Mouse (Mus musculus): ENCODE results near the gene Lrrc74b.
"Not testable (repeated sequence)": the region's sequence is repeated elsewhere in the genome, so short reads cannot be mapped to it uniquely, and the experiment has no call there.

Lrrc74b gene

DNA sequence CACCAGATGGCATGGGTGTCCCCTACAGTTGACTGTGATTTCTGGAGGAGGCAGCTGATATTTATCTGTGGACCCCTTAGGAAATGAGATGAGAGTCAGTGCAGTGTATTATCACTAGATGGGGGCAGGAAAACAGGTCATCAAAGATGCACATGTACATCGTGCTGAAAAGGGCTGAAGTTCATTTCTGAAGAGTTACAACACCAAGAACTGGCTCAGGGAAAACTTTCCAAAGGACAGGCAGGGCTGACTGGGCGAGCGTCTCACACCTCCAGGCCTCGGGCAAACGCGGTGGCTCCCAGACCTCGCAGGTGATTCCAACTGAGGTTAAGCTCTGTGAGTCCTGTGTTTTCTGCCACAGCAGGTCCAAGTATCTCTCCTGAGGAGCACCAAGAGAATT, 8.2 kb downstream of the Lrrc74b start:
- no peak for ATAC-seq (ENCODE audit: low TSS enrichment)

DNA sequence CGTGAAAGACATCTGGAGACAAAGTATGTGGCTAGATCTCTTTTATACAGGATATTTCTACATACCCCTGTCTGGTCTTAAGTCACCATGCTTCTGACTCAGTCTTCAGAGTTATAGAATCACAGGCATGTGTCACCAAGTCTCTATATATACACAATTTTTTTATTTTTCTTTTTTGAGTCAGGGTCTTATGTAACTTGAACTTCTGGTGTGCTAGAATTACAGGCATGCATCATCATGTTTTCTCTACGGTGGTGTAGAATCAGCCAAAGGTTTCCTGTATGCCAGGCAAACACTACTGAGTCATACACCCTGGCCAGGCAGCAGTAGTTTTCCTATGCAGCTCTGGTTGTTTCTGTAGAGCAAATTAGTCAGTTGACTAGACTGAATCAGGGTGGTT, 18.4 kb downstream of the Lrrc74b start:
- peak; percentile 98 for ATAC-seq (ENCODE audit: low TSS enrichment)

GRCm38 (mm10) chr16:17536584-17536983, 24.5 kb downstream of the Lrrc74b start:
- ATAC-seq (ENCODE audit: low TSS enrichment), result no peak

- ATAC-seq (ENCODE audit: low TSS enrichment), result no peak
These were observed 28.2 kb downstream of the Lrrc74b start for GRCm38 (mm10) chr16:17532676-17533329.

- no peak for ATAC-seq (ENCODE audit: low TSS enrichment)
These were observed 28.8 kb downstream of the Lrrc74b start for GRCm38 (mm10) chr16:17532271-17532670.

GRCm38 (mm10) chr16:17530640-17531288, 30.3 kb downstream of the Lrrc74b start, which contains the start of gene Thap7:
Gene Thap7, minus strand, starts transcription at chr16:17531136.
- ATAC-seq (ENCODE audit: low TSS enrichment), result peak; percentile 90

DNA sequence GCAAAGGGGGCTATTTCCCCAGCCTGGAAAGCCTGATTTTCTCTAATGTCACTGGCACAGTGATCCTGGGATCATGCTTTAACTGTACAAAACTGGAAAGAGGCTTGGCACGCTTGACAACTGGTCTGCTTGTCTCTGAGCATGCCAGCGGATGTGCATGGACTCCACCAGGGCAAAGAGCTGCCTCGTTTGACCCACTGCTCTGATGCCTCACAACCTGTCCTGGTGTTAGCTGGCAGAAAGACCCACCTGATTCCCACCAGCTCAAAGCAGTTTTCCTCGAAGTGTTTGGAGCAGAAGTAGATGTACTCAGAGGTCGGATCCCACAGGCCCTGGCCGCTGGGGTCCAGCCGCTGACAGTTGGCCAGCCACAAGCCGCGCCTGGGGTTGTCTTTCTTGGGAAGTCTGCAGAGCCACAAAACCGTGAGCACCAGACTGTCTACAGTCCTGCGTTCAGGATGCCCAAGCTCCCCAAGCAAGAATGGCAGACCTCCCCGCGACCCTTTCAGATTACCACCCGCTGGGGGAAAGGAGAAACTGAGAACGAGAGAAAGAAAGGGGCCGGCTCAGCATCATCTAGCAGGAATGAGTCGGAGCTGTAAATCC, 31.0 kb downstream of the Lrrc74b start:
- ATAC-seq (ENCODE audit: low TSS enrichment), result no peak

- no peak for ATAC-seq (ENCODE audit: low TSS enrichment)
These were observed 32.8 kb downstream of the Lrrc74b start for GRCm38 (mm10) chr16:17528276-17528675.

GRCm38 (mm10) chr16:17527606-17528005, 33.4 kb downstream of the Lrrc74b start:
- ATAC-seq (ENCODE audit: low TSS enrichment), result no peak

DNA sequence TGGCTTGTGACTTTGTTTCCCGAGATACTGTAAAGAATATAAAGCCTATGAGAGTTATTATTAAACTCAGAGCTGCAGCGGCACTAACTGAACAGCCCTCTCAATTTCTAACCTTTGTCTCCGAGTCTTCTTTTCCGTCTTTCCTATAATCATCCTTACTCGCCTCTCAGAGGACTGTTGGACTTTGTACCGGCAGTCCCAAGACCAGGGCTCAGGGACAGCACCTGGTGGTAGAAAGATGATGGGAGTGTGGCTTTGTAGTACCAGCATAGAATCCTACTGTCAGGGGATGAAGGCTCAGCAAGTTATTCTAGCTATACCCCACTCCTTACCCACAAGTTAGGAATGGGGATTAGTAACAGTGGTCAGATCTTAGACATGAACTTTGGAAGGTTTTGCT, 34.8 kb downstream of the Lrrc74b start:
- no peak for ATAC-seq (ENCODE audit: low TSS enrichment)

- ATAC-seq (ENCODE audit: low TSS enrichment), result no peak
These were observed 35.5 kb downstream of the Lrrc74b start for GRCm38 (mm10) chr16:17525524-17525923.

- no peak for ATAC-seq (ENCODE audit: low TSS enrichment)
These were observed 36.9 kb downstream of the Lrrc74b start for GRCm38 (mm10) chr16:17524156-17524555.

- ATAC-seq (ENCODE audit: low TSS enrichment), result no peak
These were observed 42.1 kb downstream of the Lrrc74b start for GRCm38 (mm10) chr16:17518910-17519309.

GRCm38 (mm10) chr16:17511431-17511830, 49.6 kb downstream of the Lrrc74b start:
- ATAC-seq (ENCODE audit: low TSS enrichment), result no peak

DNA sequence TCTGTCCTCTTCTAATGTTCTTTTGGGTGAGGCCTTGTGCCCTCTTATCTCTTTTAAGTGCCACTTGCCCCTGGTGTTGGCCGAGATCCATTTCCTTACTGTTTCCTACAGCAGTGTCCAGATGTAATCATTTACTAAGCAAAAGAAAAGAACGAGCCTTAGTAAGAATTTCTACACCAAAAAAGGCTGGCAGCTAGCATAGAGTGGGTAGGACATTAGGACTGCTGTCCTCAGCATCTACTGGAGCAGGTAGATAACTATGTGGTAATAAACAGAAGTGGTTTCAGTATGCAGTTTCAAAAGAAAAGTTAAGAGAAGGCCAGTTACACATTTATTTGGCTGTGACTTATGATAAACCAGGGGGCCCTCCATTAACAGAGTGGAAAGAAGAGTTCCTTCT, 50.4 kb downstream of the Lrrc74b start:
- no peak for ATAC-seq (ENCODE audit: low TSS enrichment)

DNA sequence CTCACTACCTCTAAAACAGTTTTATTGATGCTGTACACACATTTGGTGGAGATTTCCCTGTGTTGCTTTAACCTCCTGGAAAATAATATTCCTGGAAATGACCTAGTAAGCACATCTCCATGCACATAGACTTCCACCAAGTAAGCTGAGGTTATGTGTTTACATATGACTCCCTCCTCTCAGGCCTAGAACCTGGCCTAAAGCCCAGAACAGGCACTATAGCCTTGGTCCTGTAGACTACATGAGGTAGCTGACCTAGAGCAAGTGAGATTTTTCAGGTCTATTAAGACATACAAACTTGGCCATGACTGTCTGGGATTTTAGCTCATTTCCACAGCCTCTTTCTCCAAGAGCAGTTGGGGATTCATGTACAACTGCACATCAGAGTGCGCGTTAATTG, 50.9 kb downstream of the Lrrc74b start:
- ATAC-seq (ENCODE audit: low TSS enrichment), result no peak

DNA sequence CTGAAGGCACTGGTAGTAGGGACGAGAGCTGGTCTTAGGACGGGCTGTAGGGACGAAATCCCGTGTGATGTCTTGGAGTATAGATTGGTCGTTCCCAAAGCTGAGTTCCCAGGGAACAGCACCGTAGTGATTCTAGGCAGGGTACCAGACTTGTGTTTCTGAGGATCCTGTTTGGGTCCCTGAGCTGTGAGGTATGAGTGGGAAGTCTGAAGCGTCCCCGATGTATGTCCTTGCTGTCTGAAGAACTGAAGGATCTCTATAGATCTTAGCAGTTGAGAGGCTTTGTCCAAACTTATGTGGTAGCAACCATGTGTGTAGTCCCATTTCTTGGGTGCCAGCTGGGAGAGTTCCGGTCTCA, 51.8 kb downstream of the Lrrc74b start:
- peak; percentile 17; the same call in 1 of the 2 replicates for ATAC-seq (ENCODE audit: low TSS enrichment)

DNA sequence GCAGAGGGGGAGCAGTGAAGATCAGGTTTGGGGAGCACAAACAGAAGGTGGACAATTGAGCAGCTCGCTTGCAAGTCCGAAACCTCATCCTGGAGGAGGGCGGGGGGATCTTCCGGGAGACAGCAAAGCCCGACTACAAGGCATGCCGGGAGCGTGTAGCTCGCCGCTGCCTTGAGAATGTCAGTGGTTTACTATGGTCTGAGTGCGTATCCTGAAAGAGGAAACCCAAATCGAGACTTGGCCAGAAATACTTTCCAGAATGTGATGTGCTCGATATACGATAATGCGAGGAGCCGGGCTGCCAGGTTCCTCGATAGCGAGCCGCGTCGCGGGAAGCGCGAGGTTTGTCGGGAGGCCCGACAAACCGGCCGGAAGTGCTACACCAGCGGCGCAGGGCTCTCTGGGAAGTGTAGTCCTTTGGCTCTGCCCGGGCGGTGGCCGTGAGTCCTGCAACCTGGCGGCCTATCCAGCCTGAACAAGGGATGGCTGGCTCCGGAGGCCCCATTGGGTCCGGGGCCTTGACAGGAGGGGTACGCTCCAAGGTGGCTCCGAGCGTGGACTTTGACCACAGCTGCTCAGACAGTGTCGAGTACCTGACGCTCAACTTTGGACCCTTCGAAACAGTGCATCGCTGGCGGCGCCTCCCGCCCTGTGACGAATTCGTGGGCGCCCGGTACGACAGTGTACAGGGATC, 52.4 kb downstream of the Lrrc74b start, which contains the start of gene Lztr1:
Gene Lztr1 (plus strand): TSS at position 143 of the 694 bp plus-strand sequence.
- ATAC-seq (ENCODE audit: low TSS enrichment), result peak; percentile 89

- not testable (repeated sequence) for ATAC-seq (ENCODE audit: low TSS enrichment)
These were observed 53.0 kb downstream of the Lrrc74b start for GRCm38 (mm10) chr16:17508031-17508430.

DNA sequence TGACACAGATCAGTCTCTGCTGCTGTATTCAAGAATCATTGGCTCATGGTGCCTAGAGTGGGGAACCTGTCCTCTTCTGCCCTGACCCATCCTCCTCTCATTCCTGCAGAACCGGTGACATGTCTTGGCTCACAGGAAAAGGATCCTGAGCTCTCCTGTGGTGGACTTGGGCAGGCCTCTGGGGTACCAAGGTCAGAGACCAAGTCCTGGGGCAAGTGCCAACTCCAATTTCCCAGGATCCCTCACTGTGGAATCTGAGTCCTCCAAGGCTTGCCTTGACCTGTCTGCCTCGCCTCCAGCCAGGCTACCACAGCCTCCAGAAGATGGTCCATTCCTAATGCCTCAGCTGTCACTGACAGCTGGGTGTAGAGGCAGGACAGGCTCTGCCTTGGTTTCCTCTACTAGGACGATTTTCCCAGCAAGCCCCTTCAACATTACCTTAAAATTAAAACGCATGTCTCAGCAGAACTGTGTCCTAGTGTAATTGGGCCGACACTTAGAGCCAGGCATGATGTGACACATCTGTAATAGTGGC, 54.0 kb downstream of the Lrrc74b start:
- no peak for ATAC-seq (ENCODE audit: low TSS enrichment)

GRCm38 (mm10) chr16:17502681-17503080, 58.4 kb downstream of the Lrrc74b start:
- peak; percentile 53 for ATAC-seq (ENCODE audit: low TSS enrichment)

DNA sequence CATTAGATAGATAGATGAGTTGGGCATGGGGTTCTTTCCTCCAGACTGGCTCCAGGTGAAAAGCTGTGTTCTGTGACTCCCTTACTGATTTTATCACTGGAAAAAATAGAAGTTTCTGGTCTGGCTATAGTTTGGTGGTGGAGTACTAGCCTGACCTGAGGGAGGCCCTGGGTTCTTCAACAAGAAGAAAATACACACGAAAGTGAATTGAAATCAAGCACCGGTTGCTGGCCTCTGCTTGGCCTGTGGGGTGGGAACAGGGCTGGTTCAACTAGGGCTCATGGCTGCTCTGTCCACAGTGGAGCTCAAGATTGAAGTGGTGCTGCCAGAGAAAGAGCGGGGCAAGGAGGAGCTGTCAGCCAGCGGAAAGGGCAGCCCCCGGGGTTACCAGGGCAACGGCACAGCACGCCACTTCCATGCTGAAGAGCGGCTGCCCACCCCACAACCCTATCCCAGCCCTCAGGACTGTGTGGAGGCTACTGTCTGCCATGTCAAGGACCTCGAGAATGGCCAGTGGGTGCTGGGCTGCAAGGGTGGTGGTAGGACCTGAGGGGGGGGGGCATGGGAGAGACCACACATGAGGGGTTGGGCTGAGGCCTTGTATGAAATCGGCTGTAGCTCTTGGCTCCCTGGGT, 61.7 kb downstream of the Lrrc74b start:
- no peak for ATAC-seq (ENCODE audit: low TSS enrichment)
